Mouse (Mus musculus) mature B cell (primary cell): Measurements from ENCODE around the gene 1700019A02Rik.

Experiments
- in situ Hi-C: fragments of 300-500 bp; cut with MboI; formaldehyde crosslinking; loops from 2 replicates; pipeline ENCODE4 v1.14.3; 2019

1700019A02Rik gene

GRCm38 (mm10) chr1:53187536-53187935, at the start of gene 1700019A02Rik:
Gene 1700019A02Rik, minus strand, starts transcription at chr1:53187636.
- in situ Hi-C loops = no loop called here

DNA sequence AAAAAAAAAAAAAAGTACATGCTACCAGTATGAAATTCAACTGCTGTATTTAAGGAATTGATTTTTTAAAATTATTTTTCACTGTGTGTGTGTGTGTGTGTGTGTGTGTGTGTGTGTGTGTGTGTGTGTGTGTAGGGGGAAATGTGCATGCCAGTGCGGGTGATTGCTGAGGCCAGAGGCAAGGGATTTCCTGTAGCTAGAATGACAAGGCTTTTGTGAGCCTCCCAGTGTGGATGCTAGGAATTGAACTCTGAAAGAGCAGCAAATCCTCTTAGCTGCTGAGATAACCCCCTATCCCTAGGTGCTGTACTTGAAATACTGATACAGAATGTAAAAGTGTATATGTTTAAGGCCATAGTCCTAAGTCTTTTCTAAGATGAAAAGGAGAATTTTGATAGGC, 38.6 kb upstream of the 1700019A02Rik start:
- in situ Hi-C loops = no loop called here

- in situ Hi-C loops = no loop called here
Measured at GRCm38 (mm10) chr1:53225616-53226015, 38.2 kb upstream of the 1700019A02Rik start.

DNA sequence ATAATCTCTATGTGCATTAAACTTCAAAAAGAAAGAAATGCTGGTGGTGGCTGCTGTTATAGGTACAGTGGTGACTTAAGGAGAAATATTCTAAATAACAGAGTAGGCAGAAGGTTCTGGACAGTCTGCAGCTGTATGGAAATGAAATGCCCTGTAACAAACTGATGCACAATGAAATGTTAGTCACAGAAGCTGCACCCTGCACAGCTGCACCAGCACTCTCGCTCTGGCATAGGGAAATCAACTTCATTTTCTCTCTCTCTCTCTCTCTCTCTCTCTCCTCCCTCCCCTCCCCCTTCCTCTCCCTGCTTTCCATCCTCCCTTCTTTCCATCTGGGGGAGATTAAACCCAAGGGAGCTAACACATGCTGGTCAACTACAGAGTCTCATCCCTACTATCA, 37.3 kb upstream of the 1700019A02Rik start:
- in situ Hi-C loops = no loop called here

GRCm38 (mm10) chr1:53210136-53210535, 22.7 kb upstream of the 1700019A02Rik start:
- in situ Hi-C loops = no loop called here

DNA sequence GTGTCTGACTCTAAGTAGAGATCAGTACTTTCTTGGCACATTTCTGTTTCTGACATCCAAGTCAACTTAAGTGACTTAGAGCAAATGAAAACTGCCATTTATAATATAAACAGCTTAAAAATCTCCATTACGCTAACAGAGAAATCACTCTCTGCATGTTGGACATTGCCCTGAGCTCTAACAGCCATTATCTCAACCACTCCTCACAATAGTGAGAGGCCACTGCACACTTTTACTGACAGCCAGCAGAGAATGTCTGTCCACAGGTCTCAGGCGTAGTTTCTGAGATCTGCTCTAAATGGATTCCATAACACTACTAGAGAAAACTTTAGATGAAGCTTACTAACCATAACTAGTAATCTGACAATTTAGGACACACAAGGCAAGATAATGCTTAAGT, 16.5 kb upstream of the 1700019A02Rik start:
- in situ Hi-C loops = no loop called here

DNA sequence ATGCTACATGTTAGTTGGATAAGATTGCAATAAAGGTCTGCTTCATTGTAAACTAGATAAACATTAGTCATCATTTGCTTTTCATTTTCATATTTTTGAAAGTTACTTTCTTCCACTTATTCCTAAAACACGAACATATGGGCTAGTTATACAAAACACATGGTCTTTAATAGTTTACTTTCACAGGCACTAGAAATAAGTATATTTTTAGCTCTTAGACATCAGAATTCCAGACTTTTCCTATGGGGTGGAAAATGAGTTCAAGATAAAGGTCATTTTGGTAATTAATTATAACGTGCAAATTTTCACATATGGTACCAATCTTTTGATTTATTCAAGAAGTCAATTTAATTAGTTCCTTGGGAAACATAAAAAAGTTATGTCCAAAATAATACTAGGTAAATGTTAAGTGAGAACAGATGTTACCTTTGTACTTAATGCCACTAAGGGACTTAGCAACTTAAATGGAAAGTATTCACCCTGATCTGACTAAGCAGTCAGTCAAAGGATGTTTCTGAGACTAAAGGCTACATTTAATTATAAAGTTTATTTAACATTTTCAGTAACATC, 14.3 kb upstream of the 1700019A02Rik start:
- in situ Hi-C loops = no loop called here

DNA sequence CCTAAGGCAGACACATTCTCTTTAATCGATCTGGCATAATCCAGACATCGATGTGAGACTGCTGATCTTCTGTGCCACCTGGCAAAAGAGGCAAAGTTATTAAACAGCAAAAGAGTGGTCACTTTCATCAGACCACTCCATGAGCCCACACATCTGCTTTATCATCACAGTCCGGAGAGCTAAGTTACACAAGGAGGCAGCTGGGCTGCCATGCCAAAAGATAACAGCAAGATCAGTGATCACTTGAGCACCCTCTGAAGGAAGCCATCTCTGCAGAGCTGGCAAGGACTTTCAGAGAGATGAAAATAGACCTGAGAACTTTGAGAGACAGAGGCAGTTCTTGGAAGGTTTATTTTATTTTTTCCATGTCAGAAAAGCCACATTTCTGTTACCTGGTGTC, 7.1 kb upstream of the 1700019A02Rik start:
- in situ Hi-C loops = no loop called here

GRCm38 (mm10) chr1:53191234-53191633, 3.8 kb upstream of the 1700019A02Rik start:
- in situ Hi-C loops = no loop called here

GRCm38 (mm10) chr1:53189620-53190019, 2.2 kb upstream of the 1700019A02Rik start:
- in situ Hi-C loops = no loop called here

DNA sequence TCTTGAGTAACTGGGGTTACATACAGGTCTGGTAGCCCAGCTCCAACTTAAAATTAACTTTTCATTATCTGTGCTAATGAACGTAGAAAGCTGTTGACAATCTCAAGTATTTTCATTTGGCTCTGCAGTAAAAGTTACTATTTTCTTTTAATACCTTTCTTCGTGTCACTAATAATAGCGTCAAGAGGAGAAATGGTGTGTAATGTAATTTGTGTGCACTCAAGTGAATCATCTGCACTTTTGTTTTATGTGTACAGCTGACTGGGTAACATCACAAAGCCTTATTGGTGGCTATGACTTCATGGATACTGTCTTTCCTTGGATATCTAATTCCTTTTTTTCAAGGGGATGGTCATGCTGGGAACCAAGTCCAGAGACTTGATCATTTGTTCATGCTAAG, 1.1 kb downstream of the 1700019A02Rik start:
- in situ Hi-C loops = no loop called here

- in situ Hi-C loops = no loop called here
Measured at GRCm38 (mm10) chr1:53157715-53158114, 29.7 kb downstream of the 1700019A02Rik start.

GRCm38 (mm10) chr1:53123066-53123465, 64.4 kb downstream of the 1700019A02Rik start:
- in situ Hi-C loops = no loop called here

GRCm38 (mm10) chr1:53110561-53110960, 76.9 kb downstream of the 1700019A02Rik start:
- in situ Hi-C loops = no loop called here
